Mouse (Mus musculus) olfactory bulb, adult 2 months (tissue): ENCODE results near the gene Sema4d.

Experiments
- CTCF ChIP-seq: fragments of 200-500 bp; IDR thresholded peaks from 2 replicates; pipeline ENCODE4 v1.5.1; 2012; ENCODE audit warnings: low read depth, mild to moderate bottlenecking, low read length, moderate library complexity; ENCODE audit not compliant: insufficient read depth
- POLR2A ChIP-seq: fragments of 200-500 bp; IDR thresholded peaks from 2 replicates; pipeline ENCODE4 v1.6.1; 2012; ENCODE audit warnings: mild to moderate bottlenecking, low read depth, low read length, moderate library complexity; ENCODE audit not compliant: insufficient read depth

DNA sequence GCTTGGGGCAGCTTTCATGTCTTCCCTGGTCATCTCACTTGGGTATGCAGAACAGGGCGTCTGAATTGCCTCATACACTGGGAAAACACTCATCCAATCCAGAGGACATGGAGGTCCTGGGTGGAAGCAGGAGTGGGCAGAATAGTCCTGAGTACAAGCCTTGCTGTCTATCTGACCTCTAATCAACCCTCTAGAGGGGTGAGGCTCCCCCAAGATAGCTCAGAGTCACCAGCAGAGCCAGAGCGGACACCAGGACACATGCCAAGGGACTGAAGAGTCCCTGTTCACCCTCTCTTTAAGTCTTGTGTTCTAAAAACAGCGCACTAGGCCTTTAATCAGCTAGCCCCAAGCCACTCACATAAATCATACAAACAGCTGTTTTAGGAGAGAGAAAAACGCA lies 95.7 kb downstream of the Sema4d start:
- TF ChIP-seq CTCF (no peak), POLR2A (no peak)
